Mouse (Mus musculus) stomach, postnatal 0 days (tissue): ENCODE results near the gene Aurkb. TPM values are rescaled to one million over a fixed set of nuclear protein-coding genes. Genes with fewer than 3 reads are reported as not detected.

Experiments used
- ATAC-seq: fragments of 200-750 bp; cut with Nextera tagmentation; 2 replicates; pipeline ENCODE4 v1.8.0; 2017; ENCODE audit not compliant: low FRiP score, low TSS enrichment
- DNase-seq: peaks from one replicate; pipeline ENCODE4 v3.0.0-alpha.2; 2016; ENCODE audit warnings: low spot score
- H3K27ac ChIP-seq: fragments of 300-500 bp; sonication (generic); replicated peaks from 2 replicates; pipeline ENCODE4 v1.5.1; 2014; ENCODE audit warnings: mild to moderate bottlenecking, control low read depth
- H3K27me3 ChIP-seq: fragments of 300-500 bp; sonication (generic); 2 replicates; pipeline ENCODE4 v1.6.1; 2014; ENCODE audit warnings: low read length; ENCODE audit not compliant: control insufficient read depth, insufficient read depth
- H3K36me3 ChIP-seq: fragments of 300-500 bp; sonication (generic); 2 replicates; pipeline ENCODE4 v1.6.1; 2014; ENCODE audit warnings: low read length, mixed read lengths; ENCODE audit not compliant: control insufficient read depth, insufficient read depth
- H3K4me1 ChIP-seq: fragments of 300-500 bp; sonication (generic); replicated peaks from 2 replicates; pipeline ENCODE4 v1.6.1; 2014; ENCODE audit warnings: antibody characterized with exemption; ENCODE audit not compliant: control insufficient read depth, insufficient read depth
- H3K4me2 ChIP-seq: fragments of 300-500 bp; sonication (generic); replicated peaks from 2 replicates; pipeline ENCODE4 v1.6.1; 2014; ENCODE audit warnings: low read depth, mild to moderate bottlenecking, control low read depth, moderate library complexity
- H3K4me3 ChIP-seq: fragments of 300-500 bp; sonication (generic); 2 replicates; pipeline ENCODE4 v1.5.1; 2014; ENCODE audit warnings: low read depth, low read length, control low read depth
- H3K9ac ChIP-seq: fragments of 300-500 bp; sonication (generic); 2 replicates; pipeline ENCODE4 v1.6.1; 2014; ENCODE audit warnings: mild to moderate bottlenecking, low read length, control low read depth, mixed read lengths
- H3K9me3 ChIP-seq: fragments of 300-500 bp; sonication (generic); 2 replicates; pipeline ENCODE4 v1.6.1; 2016; ENCODE audit warnings: low read length; ENCODE audit not compliant: control insufficient read depth
- CTCF ChIP-seq: IDR thresholded peaks from 2 replicates; pipeline ENCODE4 v1.5.1; 2016; ENCODE audit warnings: antibody characterized with exemption, low read depth, mild to moderate bottlenecking, moderate library complexity
- EP300 ChIP-seq: optimal IDR thresholded peaks from 2 replicates; pipeline ENCODE3; 2016; ENCODE audit warnings: antibody characterized with exemption
- WGBS: fragments of 180-500 bp; shearing (Covaris S2); extraction: QIAGEN DNeasy Blood & Tissue Kit; methylation state at CpG from one replicate; pipeline ENCODE4 v1.1.7; 2014; 5-methylcytosine and 5-hydroxymethylcytosine counted together
- polyA plus RNA-seq: library from polyadenylated mRNA; unstranded; fragments of >200 nt; fragmentation: Nextera tagmentation; extraction: Ambion mirVana; gene quantifications from 2 replicates; pipeline ENCODE4 v1.2.1, GENCODE M21; 2015

The Aurkb gene
- polyA plus RNA-seq, 1 experiment from 2014 or later = 34.0 TPM

DNA sequence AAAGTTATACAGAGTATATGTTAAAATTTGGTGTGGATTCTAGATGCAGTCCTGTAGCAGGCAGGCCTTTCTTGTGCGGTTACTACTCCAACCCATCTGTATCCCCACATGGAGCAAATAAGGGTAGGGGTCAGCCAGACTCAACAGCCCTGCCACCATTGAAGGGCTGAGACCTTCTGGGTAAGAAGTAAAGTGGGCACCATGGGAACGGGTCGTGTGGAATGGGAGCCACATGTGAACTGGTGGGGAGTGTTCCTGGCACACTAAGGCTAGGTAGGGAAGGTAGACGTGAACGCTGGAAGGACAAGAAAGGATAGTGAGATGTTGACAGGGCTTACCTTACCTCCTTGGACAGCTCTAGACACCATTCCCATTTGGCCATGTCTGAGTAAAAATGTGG, 7.3 kb upstream of the Aurkb start:
- Histone ChIP-seq H3K27ac (no peak overlapping the region), H3K27me3 (no peaks in the 10 kb centered on the region), H3K4me2 (no peak overlapping the region), H3K9me3 (no peaks in the 10 kb centered on the region), H3K4me1 (no peaks in the 10 kb centered on the region; the same call in 1 of the 2 replicates), H3K9ac (no peak overlapping the region), H3K36me3 (peaks cover 11% of the 10 kb centered on the region), H3K4me3 (no peak overlapping the region)
- TF ChIP-seq CTCF (no peak), EP300 (no peak)
- ATAC-seq (no peak), DNase-seq (no peak)
- WGBS = 70% methylated on average over 5 of the region's 5 CpGs

DNA sequence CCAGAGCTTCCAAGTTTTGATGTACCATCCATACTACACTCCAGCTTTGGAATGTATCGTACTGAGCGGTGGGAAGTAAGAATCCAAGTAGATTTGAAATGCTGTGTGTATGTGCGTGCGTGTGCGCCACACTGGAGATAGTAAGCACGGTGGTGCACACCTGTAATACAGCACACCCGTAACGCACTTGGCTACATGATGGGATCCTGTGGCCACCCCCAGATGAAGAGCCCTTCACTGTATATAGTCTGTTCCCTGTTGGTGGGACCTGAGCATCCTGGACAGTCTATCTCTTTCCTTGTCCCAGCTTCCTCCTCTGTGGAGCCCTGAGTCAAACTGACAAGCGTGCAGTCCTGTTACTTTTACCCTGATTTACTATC, 938 bp downstream of the Aurkb start:
- TF ChIP-seq CTCF = no peak
- Histone ChIP-seq H3K36me3 (no peaks in the 10 kb centered on the region), H3K9ac (peak overlapping the region; percentile 70), H3K4me2 (peak overlapping the region; percentile 86), H3K4me3 (peak overlapping the region; percentile 79), H3K27ac (no peak overlapping the region), H3K27me3 (no peaks in the 10 kb centered on the region), H3K4me1 (no peaks in the 10 kb centered on the region), H3K9me3 (no peaks in the 10 kb centered on the region)
- WGBS = 2% methylated on average over 9 of the region's 9 CpGs
- DNase-seq = no peak
- no peak for ATAC-seq

DNA sequence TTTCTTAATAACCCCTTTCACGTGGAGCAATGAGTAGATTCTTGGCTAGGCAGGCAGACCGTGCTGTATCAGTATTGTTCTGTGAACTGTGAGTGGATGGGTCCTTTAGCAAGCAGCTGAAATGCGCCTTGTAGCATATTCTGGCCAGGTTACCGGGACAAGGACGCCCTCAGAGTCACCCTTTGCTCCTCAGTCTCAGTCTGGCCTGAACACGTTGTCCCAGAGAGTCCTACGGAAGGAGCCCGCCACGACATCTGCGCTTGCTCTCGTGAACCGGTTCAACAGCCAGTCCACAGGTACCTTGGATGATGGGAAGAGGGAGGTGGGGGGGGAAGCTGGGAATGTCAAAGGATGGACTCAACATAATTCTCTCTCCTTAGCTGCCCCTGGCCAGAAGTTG, 2.1 kb downstream of the Aurkb start:
- Histone ChIP-seq H3K9ac (no peak overlapping the region), H3K4me3 (no peak overlapping the region), H3K36me3 (no peaks in the 10 kb centered on the region), H3K4me1 (no peaks in the 10 kb centered on the region), H3K9me3 (no peaks in the 10 kb centered on the region), H3K27ac (no peak overlapping the region), H3K27me3 (no peaks in the 10 kb centered on the region), H3K4me2 (no peak overlapping the region)
- 86% methylated on average over 12 of the region's 12 CpGs for WGBS
- ATAC-seq (no peak), DNase-seq (no peak)
- TF ChIP-seq EP300 (no peak), CTCF (no peak)

DNA sequence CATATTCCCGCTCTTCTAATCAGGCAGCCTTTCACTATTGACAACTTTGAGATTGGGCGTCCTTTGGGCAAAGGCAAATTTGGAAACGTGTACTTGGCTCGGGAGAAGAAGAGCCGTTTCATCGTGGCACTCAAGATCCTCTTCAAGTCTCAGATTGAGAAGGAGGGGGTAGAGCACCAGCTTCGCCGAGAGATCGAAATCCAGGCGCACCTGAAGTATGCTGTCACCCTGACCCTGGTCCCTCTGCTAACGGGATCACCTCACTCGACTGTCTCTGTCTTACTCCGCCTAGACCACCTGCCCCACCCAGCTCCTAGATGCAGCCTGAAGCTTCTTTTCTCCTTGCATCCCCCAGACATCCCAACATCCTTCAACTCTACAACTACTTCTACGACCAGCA, 2.7 kb downstream of the Aurkb start:
- H3K9me3 ChIP-seq = no peaks in the 10 kb centered on the region
- H3K9ac ChIP-seq = no peak overlapping the region
- H3K27me3 ChIP-seq = no peaks in the 10 kb centered on the region
- ATAC-seq (no peak), DNase-seq (no peak)
- H3K4me1 ChIP-seq = no peaks in the 10 kb centered on the region
- H3K27ac ChIP-seq = no peak overlapping the region
- TF ChIP-seq EP300 = no peak
- TF ChIP-seq CTCF = no peak
- WGBS = 91% methylated on average over 14 of the region's 14 CpGs
- H3K36me3 ChIP-seq = no peaks in the 10 kb centered on the region
- H3K4me2 ChIP-seq = no peak overlapping the region
- no peak overlapping the region for H3K4me3 ChIP-seq

DNA sequence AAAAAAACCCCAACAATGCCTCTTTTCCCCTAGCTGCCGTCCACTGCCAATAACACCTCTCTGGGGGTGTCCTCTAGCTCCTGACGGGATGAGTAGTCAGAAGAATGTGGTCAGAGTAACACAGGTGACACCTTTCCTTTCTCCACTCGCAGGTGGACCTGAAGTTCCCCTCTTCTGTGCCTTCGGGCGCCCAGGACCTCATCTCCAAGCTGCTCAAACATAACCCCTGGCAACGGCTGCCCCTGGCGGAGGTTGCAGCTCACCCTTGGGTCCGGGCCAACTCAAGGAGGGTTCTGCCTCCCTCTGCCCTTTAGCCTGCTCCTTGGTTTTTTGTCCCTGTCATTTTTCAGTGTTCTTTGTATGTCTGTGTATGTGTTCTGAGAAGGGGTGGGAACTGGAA, 5.3 kb downstream of the Aurkb start:
- Histone ChIP-seq H3K4me1 (no peaks in the 10 kb centered on the region), H3K4me2 (no peak overlapping the region), H3K27ac (no peak overlapping the region), H3K4me3 (no peak overlapping the region), H3K9me3 (no peaks in the 10 kb centered on the region), H3K27me3 (no peaks in the 10 kb centered on the region), H3K9ac (no peak overlapping the region), H3K36me3 (no peaks in the 10 kb centered on the region)
- ATAC-seq (no peak), DNase-seq (no peak)
- TF ChIP-seq EP300 (no peak), CTCF (no peak)
- WGBS = 91% methylated on average over 8 of the region's 8 CpGs

DNA sequence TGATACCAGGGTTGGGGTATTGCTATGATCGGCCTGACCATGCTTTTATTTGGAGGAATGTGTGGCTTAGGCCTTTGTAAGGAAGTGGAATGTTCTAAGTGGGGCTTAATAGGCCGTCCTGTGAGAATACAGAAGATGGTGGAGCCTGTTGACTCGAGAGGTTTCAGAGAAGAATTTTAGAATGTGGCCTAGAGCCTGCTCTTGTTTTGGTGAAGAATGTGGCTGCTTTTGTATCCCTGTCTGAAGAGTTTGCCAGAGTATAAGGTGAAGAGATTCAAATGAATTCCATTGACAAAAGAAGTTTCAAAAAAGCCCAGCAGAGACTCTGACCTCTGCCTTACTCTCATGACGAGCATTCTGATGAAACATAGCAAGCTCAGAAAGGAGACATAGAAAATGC, 6.3 kb downstream of the Aurkb start:
- Histone ChIP-seq H3K4me2 (no peak overlapping the region), H3K9me3 (no peaks in the 10 kb centered on the region), H3K27me3 (no peaks in the 10 kb centered on the region), H3K9ac (no peak overlapping the region), H3K4me1 (no peaks in the 10 kb centered on the region), H3K27ac (no peak overlapping the region), H3K36me3 (no peaks in the 10 kb centered on the region), H3K4me3 (no peak overlapping the region)
- TF ChIP-seq CTCF (no peak), EP300 (no peak)
- no peak for DNase-seq
- no peak for ATAC-seq
- 82% methylated on average over 4 of the region's 4 CpGs for WGBS
